Mouse (Mus musculus): ENCODE measurements around the gene Nek8. TPM values are rescaled to one million over a fixed set of nuclear protein-coding genes. Genes with fewer than 3 reads are reported as not detected.

The Nek8 gene
- polyA plus RNA-seq, 1 experiment from 2014 or later: 16.0 TPM

DNA sequence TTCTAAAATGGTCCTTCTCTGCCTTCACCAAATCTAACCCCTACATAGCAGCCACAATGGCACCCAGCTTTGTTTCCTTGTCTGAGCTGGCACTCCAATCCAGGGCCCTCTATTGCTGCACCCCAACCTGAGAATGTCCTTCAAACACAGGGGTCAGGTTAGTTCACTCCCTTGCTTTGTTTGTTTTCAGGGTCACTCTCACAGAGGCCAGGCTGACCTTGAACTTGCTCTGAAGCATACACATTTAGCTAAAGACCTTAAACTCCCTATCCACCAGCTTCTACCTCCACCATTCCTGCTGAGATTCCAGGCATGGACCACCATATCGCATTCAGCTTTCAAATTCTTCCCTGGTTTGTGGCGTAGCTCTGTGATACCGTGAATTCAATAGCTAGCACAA is 2.0 kb downstream of the Nek8 start:
- Histone ChIP-seq H3K4me3 (ENCODE audit: low read depth, low read length) (no peak overlapping the region), H3K9ac (replicated peaks; ENCODE audit: low read depth, low read length) (no peak overlapping the region), H3K4me2 (replicated peaks; ENCODE audit: low read depth, low read length) (no peak overlapping the region), H3K4me1 (ENCODE audit: control insufficient read depth, insufficient read depth, low read length) (peaks cover 12% of the 10 kb centered on the region; the same call in 1 of the 2 replicates), H3K27me3 (ENCODE audit: control insufficient read depth, insufficient read depth, low read length) (no peaks in the 10 kb centered on the region), H3K36me3 (ENCODE audit: control insufficient read depth, insufficient read depth, low read length) (peaks cover 8% of the 10 kb centered on the region; the same call in 1 of the 2 replicates), H3K9me3 (ENCODE audit: control insufficient read depth, low read depth, low read length) (no peaks in the 10 kb centered on the region), H3K27ac (ENCODE audit: low read length) (no peak overlapping the region)
- no peak for ATAC-seq (ENCODE audit: insufficient number of reproducible peaks, insufficient read depth, low FRiP score, low read depth)
- WGBS: 71% methylated on average over 3 of the region's 3 CpGs

DNA sequence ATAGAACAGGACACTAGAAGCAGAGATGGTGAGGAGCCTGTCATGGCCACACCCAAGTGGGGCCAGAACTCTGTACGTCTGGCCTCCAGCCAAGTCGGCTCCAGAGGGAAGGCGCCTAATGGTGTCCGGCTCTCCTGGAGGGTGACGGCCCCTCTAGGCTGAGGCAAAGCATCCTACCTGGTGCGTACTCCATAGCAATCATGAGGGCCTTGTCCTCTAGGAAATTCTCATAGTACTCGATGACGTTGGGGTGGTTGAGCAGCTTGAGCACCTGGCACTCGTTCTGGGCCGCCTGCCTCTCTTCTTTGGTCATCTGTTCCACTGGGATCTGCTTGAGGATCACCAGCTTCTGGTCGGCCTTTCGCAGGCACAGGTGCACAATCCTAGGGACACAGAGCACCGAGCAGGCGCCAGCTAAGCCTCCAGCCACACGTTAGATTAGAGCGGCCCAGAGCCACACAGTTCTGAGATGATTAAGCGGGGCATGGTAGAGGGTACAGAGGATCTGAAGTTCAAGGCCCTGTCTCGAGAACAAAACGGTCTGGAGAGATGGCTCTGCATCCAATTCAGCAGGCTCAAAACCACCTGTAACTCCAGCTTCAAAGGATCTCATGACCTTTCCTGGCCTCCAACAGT is 3.6 kb downstream of the Nek8 start:
- H3K4me2 ChIP-seq (replicated peaks; ENCODE audit: low read depth, low read length): no peak overlapping the region
- no peaks in the 10 kb centered on the region for H3K9me3 ChIP-seq (ENCODE audit: control insufficient read depth, low read depth, low read length)
- H3K36me3 ChIP-seq (ENCODE audit: control insufficient read depth, insufficient read depth, low read length): peaks cover 8% of the 10 kb centered on the region; the same call in 1 of the 2 replicates
- 86% methylated on average over 19 of the region's 19 CpGs for WGBS
- no peak overlapping the region for H3K27ac ChIP-seq (ENCODE audit: low read length)
- no peak overlapping the region for H3K9ac ChIP-seq (replicated peaks; ENCODE audit: low read depth, low read length)
- no peak overlapping the region for H3K4me3 ChIP-seq (ENCODE audit: low read depth, low read length)
- peaks cover 9% of the 10 kb centered on the region; the same call in 1 of the 2 replicates for H3K4me1 ChIP-seq (ENCODE audit: control insufficient read depth, insufficient read depth, low read length)
- ATAC-seq (ENCODE audit: insufficient number of reproducible peaks, insufficient read depth, low FRiP score, low read depth): no peak
- H3K27me3 ChIP-seq (ENCODE audit: control insufficient read depth, insufficient read depth, low read length): no peaks in the 10 kb centered on the region

DNA sequence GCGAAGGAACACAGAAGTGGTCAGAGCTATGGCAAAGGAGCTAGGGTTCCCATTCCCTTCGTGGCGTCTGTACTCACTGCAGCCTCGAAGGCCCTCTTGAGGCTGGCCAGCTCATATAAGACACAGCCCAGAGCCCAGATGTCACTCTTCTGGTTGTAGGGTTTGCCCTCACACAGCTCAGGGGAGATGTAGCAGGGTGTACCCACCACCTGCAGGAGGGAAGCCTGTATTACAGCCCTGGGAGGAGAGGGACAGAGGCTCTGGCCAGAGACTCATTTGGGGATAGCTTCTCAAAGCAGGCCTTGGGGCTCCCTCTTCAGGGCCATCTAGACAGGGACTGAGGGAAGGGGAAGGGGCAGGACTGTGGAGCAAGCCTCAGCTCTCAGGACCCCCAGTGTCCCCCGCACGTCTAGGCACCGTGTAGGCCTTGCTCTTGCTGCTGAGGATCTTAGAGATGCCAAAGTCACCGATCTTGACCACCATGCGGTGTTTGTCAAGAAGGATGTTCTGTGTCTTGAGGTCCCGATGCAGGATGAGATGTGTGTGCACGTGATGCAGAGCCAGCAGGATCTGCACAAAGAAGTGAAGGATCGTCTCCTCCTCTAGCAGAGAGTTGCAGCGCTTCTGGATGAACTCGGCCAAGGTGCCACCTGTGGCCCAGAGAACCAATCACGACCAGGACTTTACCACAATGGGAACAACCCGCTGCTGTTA is 4.3 kb downstream of the Nek8 start:
- H3K4me1 ChIP-seq (ENCODE audit: control insufficient read depth, insufficient read depth, low read length): peaks cover 5% of the 10 kb centered on the region; the same call in 1 of the 2 replicates
- ATAC-seq (ENCODE audit: insufficient number of reproducible peaks, insufficient read depth, low FRiP score, low read depth): no peak
- H3K36me3 ChIP-seq (ENCODE audit: control insufficient read depth, insufficient read depth, low read length): peaks cover 8% of the 10 kb centered on the region; the same call in 1 of the 2 replicates
- WGBS: 81% methylated on average over 16 of the region's 16 CpGs
- H3K4me2 ChIP-seq (replicated peaks; ENCODE audit: low read depth, low read length): no peak overlapping the region
- no peaks in the 10 kb centered on the region for H3K27me3 ChIP-seq (ENCODE audit: control insufficient read depth, insufficient read depth, low read length)
- no peak overlapping the region for H3K4me3 ChIP-seq (ENCODE audit: low read depth, low read length)
- no peak overlapping the region for H3K27ac ChIP-seq (ENCODE audit: low read length)
- no peaks in the 10 kb centered on the region for H3K9me3 ChIP-seq (ENCODE audit: control insufficient read depth, low read depth, low read length)
- H3K9ac ChIP-seq (replicated peaks; ENCODE audit: low read depth, low read length): no peak overlapping the region

DNA sequence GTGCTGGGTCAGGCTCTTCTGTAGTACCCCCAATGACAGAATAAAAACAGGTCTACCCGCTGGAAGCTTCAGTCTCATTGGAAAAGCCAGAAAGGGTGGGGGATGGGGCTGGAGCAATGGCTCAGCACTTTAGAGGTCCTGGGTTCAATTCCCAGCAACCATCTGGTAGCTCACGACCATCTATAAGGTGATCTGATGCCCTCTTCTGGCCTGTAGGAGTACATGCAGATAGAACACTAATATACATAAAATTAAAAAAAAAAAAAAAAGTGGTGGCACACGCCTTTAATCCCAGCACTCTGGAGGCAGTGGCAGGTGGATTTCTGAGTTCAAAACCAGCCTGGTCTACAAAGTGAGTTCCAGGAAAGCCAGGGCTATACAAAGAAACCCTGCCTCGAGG is 5.1 kb downstream of the Nek8 start:
- Histone ChIP-seq H3K36me3 (ENCODE audit: control insufficient read depth, insufficient read depth, low read length) (peaks cover 8% of the 10 kb centered on the region; the same call in 1 of the 2 replicates), H3K27me3 (ENCODE audit: control insufficient read depth, insufficient read depth, low read length) (no peaks in the 10 kb centered on the region), H3K4me2 (replicated peaks; ENCODE audit: low read depth, low read length) (no peak overlapping the region), H3K4me3 (ENCODE audit: low read depth, low read length) (no peak overlapping the region), H3K9ac (replicated peaks; ENCODE audit: low read depth, low read length) (no peak overlapping the region), H3K27ac (ENCODE audit: low read length) (no peak overlapping the region), H3K4me1 (ENCODE audit: control insufficient read depth, insufficient read depth, low read length) (peaks cover 10% of the 10 kb centered on the region; the same call in 1 of the 2 replicates), H3K9me3 (ENCODE audit: control insufficient read depth, low read depth, low read length) (no peaks in the 10 kb centered on the region)
- WGBS: 77% methylated on average over 4 of the region's 4 CpGs
- no peak for ATAC-seq (ENCODE audit: insufficient number of reproducible peaks, insufficient read depth, low FRiP score, low read depth)

DNA sequence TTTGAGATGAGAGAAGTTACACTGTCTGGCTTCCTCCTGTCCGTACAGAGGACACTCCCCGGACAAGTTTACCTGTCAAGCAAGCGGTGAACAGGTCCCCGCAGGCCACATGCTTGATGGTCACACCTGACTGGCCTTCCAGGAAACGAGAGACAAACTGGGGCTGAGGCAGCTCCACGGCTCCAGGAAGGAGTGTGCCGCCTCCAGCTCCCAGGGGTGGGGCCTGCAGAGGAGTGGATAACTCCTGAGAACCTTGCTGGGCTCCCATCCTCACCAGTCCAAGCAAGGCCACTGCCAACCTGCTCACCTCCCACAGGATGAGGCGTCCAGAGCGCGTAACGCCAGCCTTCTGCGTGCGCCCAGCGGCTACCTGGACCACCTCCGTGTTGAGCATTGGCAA is 6.2 kb downstream of the Nek8 start:
- Histone ChIP-seq H3K4me1 (ENCODE audit: control insufficient read depth, insufficient read depth, low read length) (peaks cover 13% of the 10 kb centered on the region), H3K27ac (ENCODE audit: low read length) (no peak overlapping the region), H3K36me3 (ENCODE audit: control insufficient read depth, insufficient read depth, low read length) (peaks cover 8% of the 10 kb centered on the region; the same call in 1 of the 2 replicates), H3K9ac (replicated peaks; ENCODE audit: low read depth, low read length) (no peak overlapping the region), H3K4me3 (ENCODE audit: low read depth, low read length) (no peak overlapping the region), H3K9me3 (ENCODE audit: control insufficient read depth, low read depth, low read length) (no peaks in the 10 kb centered on the region), H3K27me3 (ENCODE audit: control insufficient read depth, insufficient read depth, low read length) (no peaks in the 10 kb centered on the region), H3K4me2 (replicated peaks; ENCODE audit: low read depth, low read length) (no peak overlapping the region)
- ATAC-seq (ENCODE audit: insufficient number of reproducible peaks, insufficient read depth, low FRiP score, low read depth): no peak
- WGBS: 82% methylated on average over 15 of the region's 15 CpGs

DNA sequence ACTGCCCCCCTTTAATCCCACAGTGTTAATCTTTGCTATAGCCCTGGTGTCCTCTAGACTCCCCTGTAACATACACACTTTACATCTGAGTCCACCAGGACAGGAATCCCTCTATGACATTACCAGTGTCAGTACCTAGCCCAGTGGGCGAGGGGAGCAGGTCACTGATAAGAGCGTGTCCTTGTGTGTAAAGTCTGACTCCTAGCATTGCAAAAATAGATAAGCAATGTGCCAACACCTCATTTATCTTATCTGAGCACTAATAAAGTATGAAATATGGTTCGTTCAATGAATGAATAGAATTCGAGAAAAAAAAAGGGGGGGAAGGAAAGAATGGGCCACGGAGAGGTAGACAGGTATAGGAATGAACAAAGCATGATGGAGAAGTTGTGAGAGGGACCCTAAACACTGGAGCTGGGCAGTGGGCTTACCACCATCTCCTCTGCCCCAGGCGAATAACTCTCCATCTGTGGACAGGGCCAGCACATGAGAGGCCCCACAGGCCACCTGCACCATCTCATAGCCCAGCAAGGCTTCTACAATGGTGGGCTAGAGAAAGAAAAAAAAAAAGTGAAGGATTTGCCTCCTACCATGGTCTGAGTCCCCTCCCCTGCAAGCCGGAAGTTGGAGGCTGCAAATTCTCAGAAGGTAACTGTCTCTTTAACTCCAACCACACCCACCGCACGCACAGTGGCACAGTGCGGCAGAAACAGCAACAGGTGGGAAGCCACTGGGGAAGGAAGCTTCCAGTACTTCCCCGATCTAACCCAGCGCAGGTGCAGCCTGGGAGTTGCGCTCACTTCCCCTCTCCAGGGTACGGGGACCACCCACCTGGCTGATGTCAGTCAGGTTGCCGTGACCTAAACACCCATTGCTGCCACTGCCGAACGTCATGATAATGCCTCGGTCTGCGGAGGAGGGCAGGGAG is 7.7 kb downstream of the Nek8 start:
- Histone ChIP-seq H3K27me3 (ENCODE audit: control insufficient read depth, insufficient read depth, low read length) (no peaks in the 10 kb centered on the region), H3K27ac (ENCODE audit: low read length) (no peak overlapping the region), H3K4me3 (ENCODE audit: low read depth, low read length) (no peak overlapping the region), H3K36me3 (ENCODE audit: control insufficient read depth, insufficient read depth, low read length) (peaks cover 8% of the 10 kb centered on the region; the same call in 1 of the 2 replicates), H3K4me2 (replicated peaks; ENCODE audit: low read depth, low read length) (0 out of 2 replicates have a peak overlapping the region, but pooled peaks have one; percentile 3), H3K4me1 (ENCODE audit: control insufficient read depth, insufficient read depth, low read length) (peaks cover 13% of the 10 kb centered on the region), H3K9ac (replicated peaks; ENCODE audit: low read depth, low read length) (no peak overlapping the region), H3K9me3 (ENCODE audit: control insufficient read depth, low read depth, low read length) (no peaks in the 10 kb centered on the region)
- WGBS: 48% methylated on average over 19 of the region's 19 CpGs
- no peak for ATAC-seq (ENCODE audit: insufficient number of reproducible peaks, insufficient read depth, low FRiP score, low read depth)

DNA sequence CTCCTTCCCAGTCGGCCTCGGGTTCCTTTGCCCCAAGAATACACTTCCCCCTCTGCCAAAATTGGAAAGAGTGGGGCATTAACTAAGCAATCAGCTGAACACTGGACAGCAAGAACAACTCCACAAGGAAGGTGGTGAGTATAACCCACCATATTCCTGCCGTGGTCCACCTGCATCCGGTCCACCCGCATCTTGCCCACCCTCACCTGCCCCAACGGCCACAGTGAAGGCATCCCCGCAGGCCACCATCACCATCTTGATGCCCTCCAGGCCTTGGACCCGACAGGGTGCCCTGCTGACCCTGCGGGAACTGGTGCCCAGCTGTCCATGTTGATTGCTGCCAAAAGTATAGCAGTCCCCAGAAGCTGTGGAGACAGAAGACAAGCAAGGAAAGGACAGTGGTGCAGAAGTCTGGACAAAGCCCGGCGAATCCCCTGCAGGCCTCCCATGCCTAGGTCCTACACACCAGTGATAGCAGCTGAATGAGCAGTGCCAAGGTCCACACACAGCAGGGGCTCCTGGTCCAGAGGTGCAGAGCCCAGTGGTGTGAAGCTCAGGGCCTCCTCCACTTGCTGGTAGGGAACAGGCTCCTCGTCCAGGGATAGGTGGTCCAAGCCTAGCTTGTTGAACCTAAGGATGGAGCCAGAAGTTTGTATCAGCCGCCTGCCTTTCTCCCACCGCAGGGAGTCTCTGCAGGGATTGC is 9.1 kb downstream of the Nek8 start:
- Histone ChIP-seq H3K4me3 (ENCODE audit: low read depth, low read length) (no peak overlapping the region), H3K27ac (ENCODE audit: low read length) (no peak overlapping the region; the same call in 1 of the 2 replicates), H3K9me3 (ENCODE audit: control insufficient read depth, low read depth, low read length) (no peaks in the 10 kb centered on the region), H3K27me3 (ENCODE audit: control insufficient read depth, insufficient read depth, low read length) (no peaks in the 10 kb centered on the region), H3K4me1 (ENCODE audit: control insufficient read depth, insufficient read depth, low read length) (peaks cover 26% of the 10 kb centered on the region), H3K9ac (replicated peaks; ENCODE audit: low read depth, low read length) (no peak overlapping the region), H3K36me3 (ENCODE audit: control insufficient read depth, insufficient read depth, low read length) (peaks cover 9% of the 10 kb centered on the region; the same call in 1 of the 2 replicates), H3K4me2 (replicated peaks; ENCODE audit: low read depth, low read length) (no peak overlapping the region)
- 93% methylated on average over 14 of the region's 14 CpGs for WGBS
- no peak for ATAC-seq (ENCODE audit: insufficient number of reproducible peaks, insufficient read depth, low FRiP score, low read depth)

Data from stomach, embryonic 14.5 days (tissue).